ENCODE assay signal across 8 mouse cellular contexts in genomic region chr2:178023011-178023611, GRCm38 (mm10). TPM values are rescaled to one million over a fixed set of nuclear protein-coding genes. Genes with fewer than 3 reads are reported as not detected.
DNase-seq lines count a peak whose midpoint lies in the region; ATAC-seq and TF ChIP-seq lines count a peak whose summit lies in the region.
"Not testable (repeated sequence)": the region's sequence is repeated elsewhere in the genome, so short reads cannot be mapped to it uniquely, and the experiment has no call there.

Zfp971 (plus strand) TSS chr2:178023284.

- peak within 1 kb of the TSS; percentile 58; the same call in 1 of the 2 replicates for H3K27ac ChIP-seq in embryonic facial prominence, embryonic 10.5 days (replicated peaks)
- H3K27ac ChIP-seq in intestine, postnatal 0 days (ENCODE audit: low read depth, low read length), result not testable (repeated sequence)

- peak within 1 kb of the TSS; percentile 66 for H3K4me2 ChIP-seq in intestine, postnatal 0 days (replicated peaks; ENCODE audit: low read depth)

- H3K4me1 ChIP-seq in embryonic facial prominence, embryonic 10.5 days; intestine, postnatal 0 days (replicated peaks; ENCODE audit: control insufficient read depth, insufficient read depth, low read length): not testable (repeated sequence)

- not testable (repeated sequence) for H3K36me3 ChIP-seq in embryonic facial prominence, embryonic 10.5 days (replicated peaks); intestine, postnatal 0 days (ENCODE audit: control insufficient read depth, insufficient read depth)

- peak within 1 kb of the TSS; percentile 61 for H3K4me3 ChIP-seq in embryonic facial prominence, embryonic 10.5 days
- peak within 1 kb of the TSS; percentile 50 for H3K4me3 ChIP-seq in intestine, postnatal 0 days (ENCODE audit: low read depth, low read length)

- 1% methylated on average over 15 of the region's 15 CpGs for WGBS in embryonic facial prominence, embryonic 10.5 days
- WGBS in intestine, postnatal 0 days, result under 1% methylated on average over 14 of the region's 15 CpGs

- intact Hi-C loops in left cerebral cortex, postnatal 25 days (cut with DNase I), result not testable (repeated sequence)

- 0 out of 2 replicates have a peak within 1 kb of the TSS, but pooled peaks have one; percentile 40 for H3K9ac ChIP-seq in intestine, postnatal 0 days (ENCODE audit: low read depth, low read length)

- TF ChIP-seq CTCF in intestine, postnatal 0 days (IDR thresholded peaks at IDR 0.05; ENCODE audit: low read depth), result not testable (repeated sequence)

- DNase-seq in adrenal gland, adult (ENCODE audit: inconsistent age in 2 of 2, low spot score in 1 of 2), result peak; percentile 66 to 91
- peak; percentile 29 for DNase-seq in embryonic facial prominence, embryonic 10.5 days (ENCODE audit: low spot score)
- peak; percentile 98 for DNase-seq in heart, adult 11 months
- peak; percentile 42 to 78 for DNase-seq in left cerebral cortex, postnatal 25 days (ENCODE audit: low spot score in 2 of 2)
- peak; percentile 39 to 72 for DNase-seq in right cerebral cortex, postnatal 10 days (ENCODE audit: low spot score in 2 of 2)
- DNase-seq in urinary bladder, postnatal 36 days (ENCODE audit: low spot score in 2 of 2), result peak; percentile 39 to 51

- ATAC-seq in intestine, postnatal 0 days, result not testable (repeated sequence)
- ATAC-seq in megakaryocyte progenitor cell, adult 5-6 weeks (replicated peaks; ENCODE audit: poor library complexity), result peak; percentile 60

- H3K27me3 ChIP-seq in embryonic facial prominence, embryonic 10.5 days (replicated peaks; ENCODE audit: low read depth, poor library complexity, severe bottlenecking); intestine, postnatal 0 days (replicated peaks; ENCODE audit: control insufficient read depth, insufficient read depth, low read length): not testable (repeated sequence)

- H3K9me3 ChIP-seq in embryonic facial prominence, embryonic 10.5 days; intestine, postnatal 0 days (ENCODE audit: control insufficient read depth): not testable (repeated sequence)

RNA-seq across cellular contexts. Expression of gene Zfp971, which starts in this region (rescaled TPM):
- polyA plus RNA-seq in embryonic facial prominence, embryonic 10.5 days (2016; fragmentation: Nextera tagmentation; extraction: Ambion mirVana), result 14.7 and 15.0 TPM in 2 replicates
- polyA plus RNA-seq in intestine, postnatal 0 days (2015; fragmentation: Nextera tagmentation; extraction: Ambion mirVana), result 7.6 and 8.1 TPM in 2 replicates
- 10 to 100 TPM; 20.2 to 23.6 TPM for total RNA-seq in left cerebral cortex, postnatal 25 days (2021)
- total RNA-seq in megakaryocyte progenitor cell, adult 5-6 weeks (2015), result 58.4 and 64.9 TPM in 2 replicates
- 23.0 and 42.4 TPM in 2 replicates for total RNA-seq in megakaryocyte progenitor cell, adult 5-6 weeks (2017)

Comparison
In these comparisons a context has a peak if more than half of its experiments do, and no peak if none do; other contexts are left out.
1. DNase-seq: peak in every context shown above with its lines; median percentile 98 in heart, adult 11 months; 78 in adrenal gland, adult; 60 in left cerebral cortex, postnatal 25 days; 56 in right cerebral cortex, postnatal 10 days; 45 in urinary bladder, postnatal 36 days; 29 in embryonic facial prominence, embryonic 10.5 days.